7 mouse cellular contexts compared by ENCODE assay signal in the genomic region with DNA sequence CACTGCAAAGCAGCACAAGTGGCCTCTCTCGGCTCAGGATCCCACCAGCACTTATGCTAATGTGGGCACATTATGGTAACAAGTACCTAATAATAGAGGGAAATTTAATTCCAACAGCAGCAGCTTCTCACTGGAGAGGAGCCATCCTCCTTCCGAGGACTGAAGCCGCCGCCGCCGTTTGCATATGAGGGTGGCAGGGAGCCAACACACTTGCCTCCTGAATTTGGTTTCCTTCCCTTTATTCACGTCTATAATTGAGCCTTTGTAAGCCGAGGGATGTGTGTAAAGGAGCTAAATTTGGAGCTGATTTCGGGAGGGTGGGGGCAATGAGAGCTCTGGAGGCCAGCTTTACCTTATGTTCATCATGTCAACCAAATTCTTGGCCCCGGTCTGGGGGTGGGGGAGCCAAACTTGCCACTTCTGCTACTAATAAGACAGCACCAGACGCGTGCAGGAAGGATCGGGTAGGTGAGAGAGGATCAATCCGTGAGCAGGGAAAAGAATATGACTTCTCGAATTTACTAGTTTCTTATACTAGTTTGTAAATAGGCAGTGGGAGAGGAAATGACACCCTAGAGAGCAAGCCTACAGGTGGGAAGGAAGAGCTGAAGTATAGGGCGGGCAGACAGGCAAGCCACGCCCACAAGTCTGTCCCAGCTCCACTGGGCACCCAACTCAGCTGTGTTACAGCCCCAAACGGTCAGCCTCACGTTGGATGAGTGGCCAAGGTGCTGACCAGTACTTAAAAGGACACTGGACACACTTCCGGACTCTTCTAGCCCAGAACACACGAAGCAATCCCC. TPM values are rescaled to one million over a fixed set of nuclear protein-coding genes. Genes with fewer than 3 reads are reported as not detected.
A peak's percentile ranks its signal among the peaks of the same experiment; 100 is the strongest.
DNase-seq lines count a peak whose midpoint lies in the region; ATAC-seq and TF ChIP-seq lines count a peak whose summit lies in the region.

No protein-coding gene starts in this region.

- TF ChIP-seq POLR2A in MEL (IDR thresholded peaks at IDR 0.05; ENCODE audit: control insufficient read depth in 1 of 2, insufficient read depth in 1 of 2, low read depth in 1 of 2, low read length in 2 of 2, poor library complexity in 1 of 2): no peak

- H3K79me2 ChIP-seq in MEL (ENCODE audit: control insufficient read depth, insufficient read depth, low read length, poor library complexity): no peaks in the 10 kb centered on the region

- no peak overlapping the region for H3K27ac ChIP-seq in MEL (ENCODE audit: control insufficient read depth, low read depth, low read length)
- peak overlapping the region; percentile 72 for H3K27ac ChIP-seq in hindbrain, embryonic 14.5 days
- H3K27ac ChIP-seq in midbrain, embryonic 13.5 days: peak overlapping the region; percentile 75

- WGBS in hindbrain, embryonic 14.5 days: 15% methylated on average over 21 of the region's 21 CpGs
- 20% methylated on average over 21 of the region's 21 CpGs for WGBS in midbrain, embryonic 13.5 days

- peaks cover 12 to 16% of the 10 kb centered on the region in 2 experiments for H3K4me1 ChIP-seq in MEL (ENCODE audit: control insufficient read depth in 1 of 2, insufficient read depth in 2 of 2, low read length in 2 of 2)
- peaks cover 18% of the 10 kb centered on the region for H3K4me1 ChIP-seq in hindbrain, embryonic 14.5 days (replicated peaks; ENCODE audit: control insufficient read depth, insufficient read depth, low read length)
- H3K4me1 ChIP-seq in midbrain, embryonic 13.5 days (replicated peaks): peaks cover 23% of the 10 kb centered on the region

- DNase-seq in MEL (ENCODE audit: low read depth, low spot score): peak; percentile 75
- DNase-seq in brain, embryonic 18.5 days (ENCODE audit: low read depth, low spot score): peak; percentile 82
- peak; percentile 50 to 67 for DNase-seq in frontal cortex, postnatal 25 days (ENCODE audit: low spot score in 2 of 2)
- DNase-seq in hindbrain, embryonic 14.5 days (ENCODE audit: low spot score): peak; percentile 83
- DNase-seq in left cerebral cortex, adult 9 months (ENCODE audit: low spot score in 2 of 2): peak; percentile 69 to 87
- DNase-seq in telencephalon, adult 2 months (ENCODE audit: low read depth, low spot score): peak; percentile 81

- H3K9me3 ChIP-seq in MEL (replicated peaks; ENCODE audit: insufficient read depth, low read length): no peaks in the 10 kb centered on the region
- no peaks in the 10 kb centered on the region for H3K9me3 ChIP-seq in hindbrain, embryonic 14.5 days (ENCODE audit: control insufficient read depth, low read length)
- no peaks in the 10 kb centered on the region for H3K9me3 ChIP-seq in midbrain, embryonic 13.5 days

- peak overlapping the region; percentile 38 to 42; a peak in 3 of 4 replicates for H3K4me3 ChIP-seq in MEL (ENCODE audit: control insufficient read depth in 1 of 2, insufficient read depth in 1 of 2, low read depth in 2 of 2, low read length in 2 of 2)
- no peak overlapping the region for H3K4me3 ChIP-seq in hindbrain, embryonic 14.5 days (replicated peaks; ENCODE audit: low read length)
- H3K4me3 ChIP-seq in midbrain, embryonic 13.5 days (replicated peaks): no peak overlapping the region

- TF ChIP-seq RAD21 in MEL (IDR thresholded peaks at IDR 0.05; ENCODE audit: low read depth, low read length): no peak

- H3K36me3 ChIP-seq in MEL (ENCODE audit: control insufficient read depth in 1 of 2, insufficient read depth in 2 of 2, low read length in 2 of 2): peaks cover 0 to 8% of the 10 kb centered on the region in 2 experiments; a peak in 2 of 4 replicates
- H3K36me3 ChIP-seq in hindbrain, embryonic 14.5 days (replicated peaks; ENCODE audit: control insufficient read depth, insufficient read depth): no peaks in the 10 kb centered on the region
- no peaks in the 10 kb centered on the region for H3K36me3 ChIP-seq in midbrain, embryonic 13.5 days

- peak overlapping the region; percentile 39 for H3K4me2 ChIP-seq in hindbrain, embryonic 14.5 days (replicated peaks)
- H3K4me2 ChIP-seq in midbrain, embryonic 13.5 days (replicated peaks): peak overlapping the region; percentile 34

- TF ChIP-seq EP300 in MEL (IDR thresholded peaks at IDR 0.05; ENCODE audit: low read depth in 1 of 2, low read length in 2 of 2): no peak

- ATAC-seq in hindbrain, embryonic 14.5 days (ENCODE audit: low FRiP score): peak; percentile 89
- ATAC-seq in midbrain, embryonic 13.5 days: peak; percentile 91

- TF ChIP-seq CTCF in MEL (IDR thresholded peaks at IDR 0.05 in 2 of 3, conservative IDR thresholded peaks at IDR 0.05 in 1 of 3; ENCODE audit: control insufficient read depth in 1 of 3, insufficient read depth in 1 of 3, low read depth in 2 of 3, low read length in 3 of 3, poor library complexity in 1 of 3, severe bottlenecking in 1 of 3): no peak

- peak overlapping the region; percentile 21; the same call in 1 of the 2 replicates for H3K9ac ChIP-seq in MEL (ENCODE audit: control insufficient read depth, low read depth, low read length, poor library complexity, severe bottlenecking)
- H3K9ac ChIP-seq in hindbrain, embryonic 14.5 days: peak overlapping the region; percentile 2; the same call in 1 of the 2 replicates
- no peak overlapping the region for H3K9ac ChIP-seq in midbrain, embryonic 13.5 days (replicated peaks)

- H3K27me3 ChIP-seq in MEL (ENCODE audit: control insufficient read depth in 1 of 2, insufficient read depth in 2 of 2, low read length in 2 of 2): no peaks in the 10 kb centered on the region; a peak in 1 of 4 replicates
- no peaks in the 10 kb centered on the region for H3K27me3 ChIP-seq in hindbrain, embryonic 14.5 days (ENCODE audit: control insufficient read depth, insufficient read depth, low read length)
- peaks cover 33% of the 10 kb centered on the region for H3K27me3 ChIP-seq in midbrain, embryonic 13.5 days

TF ChIP-seq in MEL, 35 proteins besides CTCF, POLR2A, EP300 and RAD21:
- TF ChIP-seq MAX (IDR thresholded peaks at IDR 0.05; ENCODE audit: low read length): no peak

RNA-seq across cellular contexts. Expression of gene Cdhr3, which starts 56.8 kb away (rescaled TPM):
- total RNA-seq in MEL (2012; rRNA removed): not detected in 2 replicates
- polyA plus RNA-seq in MEL (2012; ENCODE audit: insufficient read depth in 1 of 2, insufficient read length in 2 of 2, low read depth in 1 of 2, low replicate concordance in 2 of 2, missing spikeins in 1 of 2): not detected
- 0.32 and 0.61 TPM in 2 replicates for polyA plus RNA-seq in hindbrain, embryonic 14.5 days (2014; fragmentation: Nextera tagmentation; extraction: Ambion mirVana)
- 0.14 TPM in 1 of 2 replicates, not detected in the other for polyA plus RNA-seq in midbrain, embryonic 13.5 days (2015; fragmentation: Nextera tagmentation; extraction: Ambion mirVana)

Comparison
In these comparisons a context has a peak if more than half of its experiments do, and no peak if none do; other contexts are left out.
1. H3K4me3 ChIP-seq: peak in MEL (2 of 2); none in hindbrain, embryonic 14.5 days (single experiment) and midbrain, embryonic 13.5 days (single experiment).
2. Peak in every context shown above with its lines, with median percentiles within 50 percentile points of each other: DNase-seq.